Mouse (Mus musculus): ENCODE data around the gene Mical3. TPM values are rescaled to one million over a fixed set of nuclear protein-coding genes. Genes with fewer than 3 reads are reported as not detected.

Gene Mical3
- polyA plus RNA-seq, 1 experiment: 67.4 TPM

- no peak overlapping the region for H3K27ac ChIP-seq (ENCODE audit: insufficient read depth, low read length)
- TF ChIP-seq CTCF (IDR thresholded peaks at IDR 0.05; ENCODE audit: extremely low read depth, insufficient read depth, low read length): no peak
- no peak for TF ChIP-seq POLR2A (IDR thresholded peaks at IDR 0.05; ENCODE audit: extremely low read depth, insufficient read depth, low read length)
- no peak overlapping the region for H3K4me3 ChIP-seq (ENCODE audit: insufficient read depth, low read length)
- H3K4me1 ChIP-seq (ENCODE audit: control insufficient read depth, insufficient read depth, low read length): peaks cover 22% of the 10 kb centered on the region
These were observed 34.4 kb downstream of the Mical3 start for GRCm38 (mm10) chr6:121096390-121096789.

GRCm38 (mm10) chr6:121093662-121094408, 37.0 kb downstream of the Mical3 start:
- no peak overlapping the region for H3K27ac ChIP-seq (ENCODE audit: insufficient read depth, low read length)
- H3K4me1 ChIP-seq (ENCODE audit: control insufficient read depth, insufficient read depth, low read length): peaks cover 7% of the 10 kb centered on the region; the same call in 1 of the 2 replicates
- TF ChIP-seq POLR2A (IDR thresholded peaks at IDR 0.05; ENCODE audit: extremely low read depth, insufficient read depth, low read length) (no peak), CTCF (IDR thresholded peaks at IDR 0.05; ENCODE audit: extremely low read depth, insufficient read depth, low read length) (no peak)
- H3K4me3 ChIP-seq (ENCODE audit: insufficient read depth, low read length): no peak overlapping the region

- TF ChIP-seq CTCF (IDR thresholded peaks at IDR 0.05; ENCODE audit: extremely low read depth, insufficient read depth, low read length) (no peak), POLR2A (IDR thresholded peaks at IDR 0.05; ENCODE audit: extremely low read depth, insufficient read depth, low read length) (no peak)
- Histone ChIP-seq H3K4me3 (ENCODE audit: insufficient read depth, low read length) (no peak overlapping the region), H3K27ac (ENCODE audit: insufficient read depth, low read length) (no peak overlapping the region), H3K4me1 (ENCODE audit: control insufficient read depth, insufficient read depth, low read length) (peaks cover 2% of the 10 kb centered on the region; the same call in 1 of the 2 replicates)
These were observed 40.0 kb downstream of the Mical3 start for GRCm38 (mm10) chr6:121090786-121091185.

GRCm38 (mm10) chr6:121087586-121088245, 43.1 kb downstream of the Mical3 start:
- TF ChIP-seq CTCF (IDR thresholded peaks at IDR 0.05; ENCODE audit: extremely low read depth, insufficient read depth, low read length) (no peak), POLR2A (IDR thresholded peaks at IDR 0.05; ENCODE audit: extremely low read depth, insufficient read depth, low read length) (no peak)
- Histone ChIP-seq H3K4me3 (ENCODE audit: insufficient read depth, low read length) (no peak overlapping the region), H3K27ac (ENCODE audit: insufficient read depth, low read length) (no peak overlapping the region), H3K4me1 (ENCODE audit: control insufficient read depth, insufficient read depth, low read length) (peaks cover 4% of the 10 kb centered on the region; the same call in 1 of the 2 replicates)

GRCm38 (mm10) chr6:121087127-121087526, 43.7 kb downstream of the Mical3 start:
- TF ChIP-seq POLR2A (IDR thresholded peaks at IDR 0.05; ENCODE audit: extremely low read depth, insufficient read depth, low read length): no peak
- TF ChIP-seq CTCF (IDR thresholded peaks at IDR 0.05; ENCODE audit: extremely low read depth, insufficient read depth, low read length): no peak
- Histone ChIP-seq H3K27ac (ENCODE audit: insufficient read depth, low read length) (no peak overlapping the region), H3K4me1 (ENCODE audit: control insufficient read depth, insufficient read depth, low read length) (peaks cover 4% of the 10 kb centered on the region; the same call in 1 of the 2 replicates), H3K4me3 (ENCODE audit: insufficient read depth, low read length) (no peak overlapping the region)

- Histone ChIP-seq H3K27ac (ENCODE audit: insufficient read depth, low read length) (no peak overlapping the region), H3K4me1 (ENCODE audit: control insufficient read depth, insufficient read depth, low read length) (peaks cover 4% of the 10 kb centered on the region; the same call in 1 of the 2 replicates), H3K4me3 (ENCODE audit: insufficient read depth, low read length) (no peak overlapping the region)
- no peak for TF ChIP-seq POLR2A (IDR thresholded peaks at IDR 0.05; ENCODE audit: extremely low read depth, insufficient read depth, low read length)
- TF ChIP-seq CTCF (IDR thresholded peaks at IDR 0.05; ENCODE audit: extremely low read depth, insufficient read depth, low read length): no peak
These were observed 44.6 kb downstream of the Mical3 start for GRCm38 (mm10) chr6:121086226-121086625.

GRCm38 (mm10) chr6:121084050-121084480, 46.7 kb downstream of the Mical3 start:
- Histone ChIP-seq H3K4me1 (ENCODE audit: control insufficient read depth, insufficient read depth, low read length) (peaks cover 6% of the 10 kb centered on the region; the same call in 1 of the 2 replicates), H3K27ac (ENCODE audit: insufficient read depth, low read length) (no peak overlapping the region), H3K4me3 (ENCODE audit: insufficient read depth, low read length) (no peak overlapping the region)
- TF ChIP-seq POLR2A (IDR thresholded peaks at IDR 0.05; ENCODE audit: extremely low read depth, insufficient read depth, low read length): no peak
- no peak for TF ChIP-seq CTCF (IDR thresholded peaks at IDR 0.05; ENCODE audit: extremely low read depth, insufficient read depth, low read length)

- no peak overlapping the region for H3K27ac ChIP-seq (ENCODE audit: insufficient read depth, low read length)
- TF ChIP-seq CTCF (IDR thresholded peaks at IDR 0.05; ENCODE audit: extremely low read depth, insufficient read depth, low read length): no peak
- peaks cover 8% of the 10 kb centered on the region; the same call in 1 of the 2 replicates for H3K4me1 ChIP-seq (ENCODE audit: control insufficient read depth, insufficient read depth, low read length)
These were observed 48.7 kb downstream of the Mical3 start for GRCm38 (mm10) chr6:121082094-121082473.

GRCm38 (mm10) chr6:121081288-121082093, 49.3 kb downstream of the Mical3 start:
- H3K27ac ChIP-seq (ENCODE audit: insufficient read depth, low read length): no peak overlapping the region
- no peak overlapping the region for H3K4me3 ChIP-seq (ENCODE audit: insufficient read depth, low read length)
- peaks cover 8% of the 10 kb centered on the region; the same call in 1 of the 2 replicates for H3K4me1 ChIP-seq (ENCODE audit: control insufficient read depth, insufficient read depth, low read length)
- TF ChIP-seq CTCF (IDR thresholded peaks at IDR 0.05; ENCODE audit: extremely low read depth, insufficient read depth, low read length) (no peak), POLR2A (IDR thresholded peaks at IDR 0.05; ENCODE audit: extremely low read depth, insufficient read depth, low read length) (no peak)

More at GRCm38 (mm10) chr6:121082094-121082473, 48.7 kb downstream of the Mical3 start:
- H3K4me3 ChIP-seq (ENCODE audit: insufficient read depth, low read length): no peak overlapping the region

Measured in cortical plate, adult 2 months (tissue).